Mouse (Mus musculus) forebrain, postnatal 0 days (tissue): ENCODE measurements at regions not wholly inside any gene's neighbourhood (a gene's known extent, or its start where the extent isn't known, plus 50 kb on each side); places are given as distances from the start of the nearest gene placed in this dataset.
A peak's percentile ranks its signal among the peaks of the same experiment; 100 is the strongest.

Source experiments
- ATAC-seq: fragments of 200-750 bp; cut with Nextera tagmentation; 2 replicates; pipeline ENCODE4 v1.8.0; 2017; ENCODE audit warnings: mild to moderate bottlenecking, moderate library complexity
- DNase-seq: peaks from one replicate; pipeline ENCODE4 v3.0.0-alpha.2; 2015
- H3K27ac ChIP-seq: fragments of 300-500 bp; sonication (generic); 2 replicates; pipeline ENCODE4 v1.5.1; 2014; ENCODE audit warnings: low read depth, mild to moderate bottlenecking, antibody characterized with exemption, low read length, moderate library complexity, mixed read lengths
- H3K27me3 ChIP-seq: fragments of 300-500 bp; sonication (generic); 2 replicates; pipeline ENCODE4 v1.6.1; 2014; ENCODE audit warnings: mild to moderate bottlenecking, low read length, mixed read lengths; ENCODE audit not compliant: insufficient read depth
- H3K36me3 ChIP-seq: fragments of 300-500 bp; sonication (generic); 2 replicates; pipeline ENCODE4 v1.6.1; 2014; ENCODE audit warnings: mild to moderate bottlenecking, moderate library complexity; ENCODE audit not compliant: insufficient read depth
- H3K4me1 ChIP-seq: fragments of 300-500 bp; sonication (generic); 2 replicates; pipeline ENCODE4 v1.6.1; 2014; ENCODE audit warnings: antibody characterized with exemption; ENCODE audit not compliant: insufficient read depth
- H3K4me2 ChIP-seq: fragments of 300-500 bp; sonication (generic); 2 replicates; pipeline ENCODE4 v1.6.1; 2014; ENCODE audit warnings: low read depth, mild to moderate bottlenecking, moderate library complexity
- H3K4me3 ChIP-seq: fragments of 300-500 bp; sonication (generic); 2 replicates; pipeline ENCODE4 v1.5.1; 2014; ENCODE audit warnings: low read depth, low read length, mixed read lengths
- H3K9ac ChIP-seq: fragments of 300-500 bp; sonication (generic); 2 replicates; pipeline ENCODE4 v1.6.1; 2014; ENCODE audit warnings: mild to moderate bottlenecking
- H3K9me3 ChIP-seq: fragments of 300-500 bp; sonication (generic); 2 replicates; pipeline ENCODE4 v1.6.1; 2016; ENCODE audit warnings: low read length
- CTCF ChIP-seq: sonication (generic); IDR thresholded peaks from 2 replicates; pipeline ENCODE4 v1.5.1; 2016; ENCODE audit warnings: antibody characterized with exemption, control low read depth, low read depth
- WGBS: fragments of 180-500 bp; shearing (Covaris S2); extraction: QIAGEN DNeasy Blood & Tissue Kit; methylation state at CpG from one replicate; pipeline ENCODE4 v1.1.7; 2014; 5-methylcytosine and 5-hydroxymethylcytosine counted together

- no peak overlapping the region for H3K4me3 ChIP-seq
- no peak for TF ChIP-seq CTCF
- H3K9me3 ChIP-seq = no peaks in the 10 kb centered on the region
- no peaks in the 10 kb centered on the region for H3K27me3 ChIP-seq
- WGBS = 38% methylated on average over 13 of the region's 13 CpGs
- DNase-seq (peak; percentile 66), ATAC-seq (peak; percentile 79)
- no peaks in the 10 kb centered on the region for H3K36me3 ChIP-seq
- H3K4me1 ChIP-seq = no peaks in the 10 kb centered on the region
- H3K9ac ChIP-seq = no peak overlapping the region
- peak overlapping the region; percentile 11 for H3K4me2 ChIP-seq
- H3K27ac ChIP-seq = peak overlapping the region; percentile 62
Observed at GRCm38 (mm10) chr2:34056552-34056951, 168.8 kb upstream of the Mvb12b start.

DNA sequence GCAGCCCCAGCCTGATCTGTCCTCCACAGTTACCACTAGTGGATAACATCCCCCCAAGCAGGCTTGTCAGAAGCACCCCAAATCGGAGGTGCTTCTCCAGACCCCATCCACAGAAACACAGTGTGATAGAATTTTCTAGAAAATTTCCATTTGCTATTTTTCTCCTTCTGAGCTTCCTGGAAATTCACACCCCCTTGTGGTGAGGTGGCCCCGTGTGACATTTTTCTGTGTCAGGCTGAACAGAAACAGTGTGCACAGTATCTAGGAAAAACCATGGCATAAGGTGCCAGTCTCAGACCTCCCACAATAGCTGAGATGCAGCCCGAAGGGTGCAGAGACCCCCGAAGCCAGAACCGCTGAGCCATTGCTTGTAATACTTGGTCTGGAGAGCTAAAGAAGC is 155.3 kb upstream of the Mvb12b start:
- H3K9me3 ChIP-seq = no peaks in the 10 kb centered on the region
- DNase-seq = no peak
- no peak overlapping the region for H3K9ac ChIP-seq
- TF ChIP-seq CTCF = peak; percentile 50
- H3K4me1 ChIP-seq = no peaks in the 10 kb centered on the region
- H3K4me3 ChIP-seq = no peak overlapping the region
- no peak overlapping the region for H3K27ac ChIP-seq
- H3K4me2 ChIP-seq = no peak overlapping the region
- no peak for ATAC-seq
- WGBS = 83% methylated on average over 5 of the region's 5 CpGs
- H3K27me3 ChIP-seq = no peaks in the 10 kb centered on the region
- no peaks in the 10 kb centered on the region for H3K36me3 ChIP-seq

DNA sequence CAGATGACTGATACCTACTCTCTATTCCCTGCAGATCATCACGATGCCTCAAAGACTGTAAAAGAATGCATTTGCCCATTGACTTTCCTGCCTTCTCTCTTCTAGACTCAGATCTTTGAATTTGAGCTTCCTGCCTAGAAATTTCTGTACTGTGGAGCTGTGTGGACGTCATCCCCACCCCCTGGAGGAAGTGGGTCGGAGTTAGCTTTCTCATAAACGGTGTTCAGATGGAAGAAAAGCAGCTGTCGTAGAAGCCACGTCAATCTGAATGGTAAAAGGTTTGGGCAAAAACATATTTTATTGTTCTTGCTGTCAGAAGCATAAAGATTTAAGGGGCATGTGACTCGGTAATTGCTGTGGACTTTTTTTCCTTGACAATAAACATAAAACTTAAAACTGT is 154.6 kb upstream of the Mvb12b start:
- Histone ChIP-seq H3K9ac (no peak overlapping the region), H3K27me3 (no peaks in the 10 kb centered on the region), H3K36me3 (no peaks in the 10 kb centered on the region), H3K4me1 (no peaks in the 10 kb centered on the region), H3K27ac (no peak overlapping the region), H3K4me3 (no peak overlapping the region), H3K9me3 (no peaks in the 10 kb centered on the region), H3K4me2 (no peak overlapping the region)
- ATAC-seq = no peak
- TF ChIP-seq CTCF = no peak
- no peak for DNase-seq
- 56% methylated on average over 7 of the region's 7 CpGs for WGBS

DNA sequence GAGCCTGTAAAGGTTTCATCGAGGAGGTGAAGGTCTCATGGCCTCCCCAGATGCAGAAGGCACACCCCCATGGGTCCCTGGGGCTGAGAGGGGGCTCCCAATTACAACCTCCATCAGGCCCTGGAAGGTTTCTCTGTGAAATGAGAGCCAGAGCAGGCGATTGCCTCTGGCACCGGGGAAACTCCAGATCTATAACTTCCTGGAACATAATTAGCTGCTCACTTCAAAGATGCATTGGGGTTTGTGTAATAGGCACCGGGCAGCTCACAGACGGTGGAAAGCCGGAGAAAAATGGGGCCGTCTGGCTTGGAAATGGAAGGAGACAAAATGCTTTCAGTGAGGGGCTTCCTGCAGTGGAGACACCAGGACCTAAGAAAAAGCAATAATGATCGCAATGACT is 151.2 kb upstream of the Mvb12b start:
- no peak for TF ChIP-seq CTCF
- Histone ChIP-seq H3K9me3 (no peaks in the 10 kb centered on the region), H3K9ac (no peak overlapping the region), H3K4me2 (no peak overlapping the region), H3K4me3 (no peak overlapping the region), H3K27me3 (no peaks in the 10 kb centered on the region), H3K27ac (no peak overlapping the region), H3K36me3 (no peaks in the 10 kb centered on the region), H3K4me1 (no peaks in the 10 kb centered on the region)
- DNase-seq = no peak
- no peak for ATAC-seq
- 43% methylated on average over 8 of the region's 8 CpGs for WGBS

DNA sequence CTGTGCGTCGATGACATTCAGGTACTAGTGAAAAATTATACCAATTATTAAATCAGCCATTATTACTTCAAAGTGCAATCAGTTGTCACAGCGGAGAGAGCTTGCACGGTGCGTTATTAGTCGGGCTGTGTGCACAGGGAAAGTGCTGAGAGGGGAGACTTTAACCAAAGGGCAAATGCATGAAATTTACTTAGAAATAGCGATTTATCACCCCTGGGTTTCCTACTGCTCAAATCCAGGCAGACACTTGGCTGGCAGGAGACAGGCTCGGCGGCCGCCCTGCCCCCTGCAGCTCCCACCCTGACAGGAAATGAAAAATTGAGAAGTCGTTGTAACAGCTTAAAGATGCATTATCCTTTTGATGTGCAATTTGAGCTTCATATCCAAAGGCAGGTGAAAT is 145.5 kb upstream of the Mvb12b start:
- ATAC-seq (peak; percentile 78; the same call in 1 of the 2 replicates), DNase-seq (no peak)
- Histone ChIP-seq H3K4me3 (no peak overlapping the region), H3K4me1 (peaks cover 11% of the 10 kb centered on the region; the same call in 1 of the 2 replicates), H3K36me3 (no peaks in the 10 kb centered on the region), H3K27me3 (no peaks in the 10 kb centered on the region), H3K27ac (peak overlapping the region; percentile 74), H3K9me3 (no peaks in the 10 kb centered on the region), H3K4me2 (no peak overlapping the region), H3K9ac (no peak overlapping the region)
- 55% methylated on average over 11 of the region's 11 CpGs for WGBS
- no peak for TF ChIP-seq CTCF

DNA sequence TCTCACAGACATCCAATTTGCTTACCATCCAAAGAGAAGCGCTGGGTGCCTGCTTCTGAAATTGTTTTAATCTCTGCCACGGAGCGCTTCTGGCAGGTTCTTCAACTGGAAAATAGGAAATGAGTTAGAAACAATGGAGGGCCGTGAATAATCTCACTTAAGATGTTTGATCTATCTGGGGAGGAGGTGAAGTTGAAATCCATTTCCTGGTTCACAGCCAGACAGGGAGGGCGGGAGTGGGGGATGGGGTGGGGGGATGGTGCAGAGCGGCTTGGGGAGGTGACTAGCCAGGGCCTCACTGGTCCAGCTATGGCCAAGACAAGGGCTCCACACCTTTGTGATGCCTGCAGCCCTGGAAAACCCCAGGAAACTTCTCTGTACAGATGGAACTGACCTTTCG is 143.7 kb upstream of the Mvb12b start:
- no peaks in the 10 kb centered on the region for H3K27me3 ChIP-seq
- peak overlapping the region; percentile 45; the same call in 1 of the 2 replicates for H3K27ac ChIP-seq
- no peaks in the 10 kb centered on the region for H3K36me3 ChIP-seq
- TF ChIP-seq CTCF = no peak
- peaks cover 19% of the 10 kb centered on the region; the same call in 1 of the 2 replicates for H3K4me1 ChIP-seq
- 22% methylated on average over 7 of the region's 7 CpGs for WGBS
- DNase-seq = no peak
- no peak for ATAC-seq
- no peak overlapping the region for H3K4me3 ChIP-seq
- no peak overlapping the region for H3K4me2 ChIP-seq
- H3K9me3 ChIP-seq = no peaks in the 10 kb centered on the region
- H3K9ac ChIP-seq = no peak overlapping the region

- Histone ChIP-seq H3K4me3 (no peak overlapping the region), H3K4me1 (peaks cover 19% of the 10 kb centered on the region; the same call in 1 of the 2 replicates), H3K36me3 (no peaks in the 10 kb centered on the region), H3K9ac (no peak overlapping the region), H3K9me3 (no peaks in the 10 kb centered on the region), H3K4me2 (no peak overlapping the region), H3K27ac (peak overlapping the region; percentile 45; the same call in 1 of the 2 replicates), H3K27me3 (no peaks in the 10 kb centered on the region)
- WGBS = 10% methylated on average over 11 of the region's 11 CpGs
- no peak for TF ChIP-seq CTCF
- ATAC-seq = no peak
- no peak for DNase-seq
Observed at GRCm38 (mm10) chr2:34031001-34031412, 143.3 kb upstream of the Mvb12b start.
